Mouse (Mus musculus): ENCODE measurements around the gene Abhd5.

GRCm38 (mm10) chr9:122410437-122411175, 59.2 kb downstream of the Abhd5 start:
- TF ChIP-seq CTCF (IDR thresholded peaks at IDR 0.05) = no peak
- no peak for TF ChIP-seq EP300 (IDR thresholded peaks at IDR 0.05)

Data from lung, postnatal 0 days (tissue).